Mouse (Mus musculus) limb, embryonic 15.5 days (tissue): ENCODE measurements at regions not wholly inside any gene's neighbourhood (a gene's known extent, or its start where the extent isn't known, plus 50 kb on each side); places are given as distances from the start of the nearest gene placed in this dataset.

Experiments used
- ATAC-seq: fragments of 200-750 bp; cut with Nextera tagmentation; 2 replicates; pipeline ENCODE4 v1.8.0; 2017; ENCODE audit warnings: low read depth, moderate TSS enrichment; ENCODE audit not compliant: insufficient number of reproducible peaks, low FRiP score, low TSS enrichment
- H3K27ac ChIP-seq: fragments of 300-500 bp; sonication (generic); 2 replicates; pipeline ENCODE4 v1.5.1; 2015; ENCODE audit warnings: moderate library complexity, mild to moderate bottlenecking, inconsistent platforms
- H3K27me3 ChIP-seq: fragments of 300-500 bp; sonication (generic); 2 replicates; pipeline ENCODE4 v1.6.1; 2015; ENCODE audit warnings: inconsistent platforms
- H3K36me3 ChIP-seq: fragments of 300-500 bp; sonication (generic); 2 replicates; pipeline ENCODE4 v1.6.1; 2015; ENCODE audit warnings: inconsistent platforms
- H3K4me1 ChIP-seq: fragments of 300-500 bp; sonication (generic); 2 replicates; pipeline ENCODE4 v1.6.1; 2015; ENCODE audit warnings: inconsistent platforms
- H3K4me2 ChIP-seq: fragments of 300-500 bp; sonication (generic); 2 replicates; pipeline ENCODE4 v1.6.1; 2015; ENCODE audit warnings: mild to moderate bottlenecking, inconsistent platforms
- H3K4me3 ChIP-seq: fragments of 300-500 bp; sonication (generic); 2 replicates; pipeline ENCODE4 v1.5.1; 2015; ENCODE audit warnings: mild to moderate bottlenecking, inconsistent platforms
- H3K9ac ChIP-seq: fragments of 300-500 bp; sonication (generic); 2 replicates; pipeline ENCODE4 v1.6.1; 2015; ENCODE audit warnings: inconsistent platforms
- H3K9me3 ChIP-seq: fragments of 300-500 bp; sonication (generic); 2 replicates; pipeline ENCODE4 v1.6.1; 2016; ENCODE audit warnings: inconsistent platforms
- WGBS: fragments of 180-500 bp; shearing (Covaris S2); methylation state at CpG from one replicate; pipeline ENCODE4 v1.1.7; 2015; 5-methylcytosine and 5-hydroxymethylcytosine counted together

- 65% methylated on average over 4 of the region's 4 CpGs for WGBS
These were observed 233.7 kb upstream of the Cdh11 start for GRCm38 (mm10) chr8:103019121-103019520.

GRCm38 (mm10) chr8:103023237-103023636, 237.8 kb upstream of the Cdh11 start:
- ATAC-seq, result no peak
- 62% methylated on average over 1 of the region's 1 CpGs for WGBS
- Histone ChIP-seq H3K9ac (no peak overlapping the region), H3K27me3 (no peaks in the 10 kb centered on the region), H3K4me3 (no peak overlapping the region), H3K27ac (no peak overlapping the region), H3K36me3 (no peaks in the 10 kb centered on the region), H3K4me2 (no peak overlapping the region), H3K9me3 (no peaks in the 10 kb centered on the region), H3K4me1 (no peaks in the 10 kb centered on the region)

More at GRCm38 (mm10) chr8:103019121-103019520, 233.7 kb upstream of the Cdh11 start:
- Histone ChIP-seq H3K9me3 (no peaks in the 10 kb centered on the region), H3K9ac (no peak overlapping the region), H3K27me3 (no peaks in the 10 kb centered on the region), H3K4me1 (no peaks in the 10 kb centered on the region), H3K36me3 (no peaks in the 10 kb centered on the region), H3K27ac (no peak overlapping the region), H3K4me3 (no peak overlapping the region), H3K4me2 (no peak overlapping the region)
- no peak for ATAC-seq

DNA sequence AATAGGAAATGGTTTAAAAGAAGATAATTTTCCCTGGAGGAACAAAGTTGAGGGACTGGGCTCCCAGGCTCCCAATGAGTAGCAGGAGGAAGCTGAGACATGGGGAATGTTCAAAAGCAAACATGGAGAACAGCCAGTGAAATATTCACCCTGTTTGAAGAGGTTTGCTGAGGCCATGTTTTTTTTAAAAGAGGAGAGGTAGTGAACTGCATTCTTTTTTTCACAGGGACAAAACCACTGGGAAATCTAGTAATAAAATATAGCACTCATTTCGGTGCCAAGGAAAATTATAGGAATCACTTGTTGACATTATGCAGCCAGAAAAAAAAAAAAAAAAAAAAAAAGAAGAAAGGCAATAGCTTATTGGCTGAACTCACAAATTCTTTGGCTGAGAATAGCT, 246.3 kb upstream of the Cdh11 start:
- no peak overlapping the region for H3K9ac ChIP-seq
- WGBS, result 38% methylated on average over 1 of the region's 1 CpGs
- peaks cover 4% of the 10 kb centered on the region; the same call in 1 of the 2 replicates for H3K4me1 ChIP-seq
- no peak overlapping the region for H3K4me3 ChIP-seq
- no peaks in the 10 kb centered on the region for H3K27me3 ChIP-seq
- no peak overlapping the region for H3K4me2 ChIP-seq
- no peak overlapping the region for H3K27ac ChIP-seq
- H3K9me3 ChIP-seq, result no peaks in the 10 kb centered on the region
- no peak for ATAC-seq
- H3K36me3 ChIP-seq, result no peaks in the 10 kb centered on the region

GRCm38 (mm10) chr8:103033956-103034355, 248.5 kb upstream of the Cdh11 start:
- ATAC-seq, result no peak
- H3K9me3 ChIP-seq, result no peaks in the 10 kb centered on the region
- no peak overlapping the region for H3K4me3 ChIP-seq
- H3K4me2 ChIP-seq, result no peak overlapping the region
- H3K27me3 ChIP-seq, result no peaks in the 10 kb centered on the region
- no peak overlapping the region for H3K27ac ChIP-seq
- H3K36me3 ChIP-seq, result no peaks in the 10 kb centered on the region
- 36% methylated on average over 3 of the region's 3 CpGs for WGBS
- H3K4me1 ChIP-seq, result peaks cover 4% of the 10 kb centered on the region; the same call in 1 of the 2 replicates
- H3K9ac ChIP-seq, result no peak overlapping the region

- H3K4me3 ChIP-seq, result no peak overlapping the region
- no peak overlapping the region for H3K4me2 ChIP-seq
- no peak for ATAC-seq
- no peak overlapping the region for H3K27ac ChIP-seq
- 80% methylated on average over 5 of the region's 5 CpGs for WGBS
- H3K9me3 ChIP-seq, result no peaks in the 10 kb centered on the region
- H3K9ac ChIP-seq, result no peak overlapping the region
- no peaks in the 10 kb centered on the region for H3K4me1 ChIP-seq
- H3K27me3 ChIP-seq, result no peaks in the 10 kb centered on the region
- no peaks in the 10 kb centered on the region for H3K36me3 ChIP-seq
These were observed 286.7 kb upstream of the Cdh11 start for GRCm38 (mm10) chr8:103072079-103072635.

GRCm38 (mm10) chr8:103072646-103073045, 287.2 kb upstream of the Cdh11 start:
- Histone ChIP-seq H3K4me2 (no peak overlapping the region), H3K9me3 (no peaks in the 10 kb centered on the region), H3K4me3 (no peak overlapping the region), H3K9ac (no peak overlapping the region), H3K27me3 (no peaks in the 10 kb centered on the region), H3K27ac (no peak overlapping the region), H3K4me1 (no peaks in the 10 kb centered on the region), H3K36me3 (no peaks in the 10 kb centered on the region)
- 89% methylated on average over 1 of the region's 1 CpGs for WGBS
- no peak for ATAC-seq

- no peaks in the 10 kb centered on the region for H3K27me3 ChIP-seq
- no peaks in the 10 kb centered on the region for H3K4me1 ChIP-seq
- H3K9me3 ChIP-seq, result no peaks in the 10 kb centered on the region
- no peak overlapping the region for H3K4me3 ChIP-seq
- H3K4me2 ChIP-seq, result no peak overlapping the region
- no peak overlapping the region for H3K9ac ChIP-seq
- WGBS, result 12% methylated on average over 3 of the region's 3 CpGs
- ATAC-seq, result 0 out of 2 replicates have a peak, but pooled peaks have one; percentile 40
- 0 out of 2 replicates have a peak overlapping the region, but pooled peaks have one; percentile 22 for H3K27ac ChIP-seq
- no peaks in the 10 kb centered on the region for H3K36me3 ChIP-seq
These were observed 293.1 kb upstream of the Cdh11 start for GRCm38 (mm10) chr8:103078559-103078958.

GRCm38 (mm10) chr8:103086956-103087482, 301.6 kb upstream of the Cdh11 start:
- Histone ChIP-seq H3K9me3 (no peaks in the 10 kb centered on the region), H3K4me1 (no peaks in the 10 kb centered on the region), H3K4me2 (no peak overlapping the region), H3K27ac (no peak overlapping the region), H3K9ac (no peak overlapping the region), H3K36me3 (no peaks in the 10 kb centered on the region), H3K27me3 (no peaks in the 10 kb centered on the region), H3K4me3 (no peak overlapping the region)
- ATAC-seq, result no peak
- 73% methylated on average over 4 of the region's 4 CpGs for WGBS

DNA sequence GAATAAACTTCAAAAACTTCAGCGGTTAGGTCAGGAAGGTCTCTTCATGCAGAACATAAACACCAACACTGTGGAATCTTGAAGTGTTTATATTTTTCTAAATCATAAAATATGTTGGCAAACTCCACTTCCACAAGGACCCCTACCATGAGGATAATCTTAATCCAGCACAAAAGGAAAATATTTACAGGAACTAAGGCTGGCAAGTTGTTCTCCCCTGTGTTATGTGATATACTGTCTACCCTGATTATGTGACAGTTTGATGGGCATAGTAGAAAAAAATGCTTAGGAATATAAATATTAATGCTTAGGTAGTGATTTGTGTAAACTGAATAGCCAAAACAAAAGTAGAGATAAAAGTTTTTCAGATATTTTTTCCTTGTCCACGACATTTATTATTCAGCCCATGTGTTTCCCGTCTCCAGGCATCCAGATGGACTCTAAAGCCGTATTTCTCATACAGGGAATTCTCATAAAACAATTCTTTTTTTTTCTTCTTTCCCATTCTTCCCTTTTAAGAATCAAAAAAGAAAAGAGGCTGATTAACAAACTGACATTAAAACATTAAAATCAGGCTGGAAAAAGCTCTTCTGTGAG, 311.2 kb upstream of the Cdh11 start:
- H3K27me3 ChIP-seq, result no peaks in the 10 kb centered on the region
- WGBS, result 59% methylated on average over 4 of the region's 4 CpGs
- ATAC-seq, result no peak
- no peaks in the 10 kb centered on the region for H3K9me3 ChIP-seq
- H3K27ac ChIP-seq, result no peak overlapping the region
- H3K9ac ChIP-seq, result no peak overlapping the region
- no peak overlapping the region for H3K4me2 ChIP-seq
- no peaks in the 10 kb centered on the region for H3K36me3 ChIP-seq
- H3K4me3 ChIP-seq, result no peak overlapping the region
- H3K4me1 ChIP-seq, result no peaks in the 10 kb centered on the region

- Histone ChIP-seq H3K9me3 (no peaks in the 10 kb centered on the region), H3K4me3 (no peak overlapping the region), H3K36me3 (no peaks in the 10 kb centered on the region), H3K9ac (no peak overlapping the region), H3K27ac (no peak overlapping the region), H3K27me3 (no peaks in the 10 kb centered on the region), H3K4me1 (no peaks in the 10 kb centered on the region), H3K4me2 (no peak overlapping the region)
- WGBS, result 77% methylated on average over 7 of the region's 7 CpGs
- no peak for ATAC-seq
These were observed 340.1 kb upstream of the Cdh11 start for GRCm38 (mm10) chr8:103125581-103125980.

DNA sequence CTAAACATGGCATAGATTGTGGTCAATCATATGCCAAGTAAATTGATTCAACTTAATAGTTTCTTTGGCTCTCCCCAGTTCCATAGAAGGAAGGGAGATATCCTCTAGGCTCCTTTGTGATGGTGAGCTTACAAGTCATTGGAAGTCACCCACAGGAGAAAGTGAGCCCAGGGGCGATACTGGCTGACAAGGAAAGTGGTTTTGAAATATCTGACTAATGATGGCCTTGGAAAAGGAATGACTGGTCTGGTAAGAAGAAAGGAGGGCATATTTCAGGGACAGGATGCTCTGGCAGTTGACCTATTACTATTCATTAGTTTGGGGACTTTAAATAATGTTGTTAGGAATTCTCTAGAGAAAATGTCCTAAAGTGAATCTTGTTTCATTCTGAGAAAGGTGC, 352.7 kb upstream of the Cdh11 start:
- Histone ChIP-seq H3K9me3 (no peaks in the 10 kb centered on the region), H3K4me3 (no peak overlapping the region), H3K27me3 (no peaks in the 10 kb centered on the region), H3K27ac (no peak overlapping the region), H3K36me3 (no peaks in the 10 kb centered on the region), H3K4me1 (no peaks in the 10 kb centered on the region), H3K4me2 (no peak overlapping the region), H3K9ac (no peak overlapping the region)
- no peak for ATAC-seq
- WGBS, result 71% methylated on average over 1 of the region's 1 CpGs

GRCm38 (mm10) chr8:103144835-103145234, 359.4 kb upstream of the Cdh11 start:
- no peak overlapping the region for H3K9ac ChIP-seq
- WGBS, result 60% methylated on average over 1 of the region's 1 CpGs
- H3K4me1 ChIP-seq, result peaks cover 8% of the 10 kb centered on the region
- no peaks in the 10 kb centered on the region for H3K9me3 ChIP-seq
- no peak for ATAC-seq
- no peak overlapping the region for H3K27ac ChIP-seq
- no peaks in the 10 kb centered on the region for H3K27me3 ChIP-seq
- H3K4me2 ChIP-seq, result no peak overlapping the region
- H3K36me3 ChIP-seq, result no peaks in the 10 kb centered on the region
- H3K4me3 ChIP-seq, result no peak overlapping the region
